Mouse (Mus musculus) forebrain, embryonic 13.5 days (tissue): Measurements from ENCODE around the gene Pdgfb. TPM values are rescaled to one million over a fixed set of nuclear protein-coding genes. Genes with fewer than 3 reads are reported as not detected.

ENCODE experiments used
- ATAC-seq: fragments of 200-750 bp; cut with Nextera tagmentation; 2 replicates; pipeline ENCODE4 v1.8.0; 2017
- H3K27ac ChIP-seq: fragments of 300-500 bp; sonication (generic); 2 replicates; pipeline ENCODE4 v1.5.1; 2015; ENCODE audit warnings: inconsistent platforms, mild to moderate bottlenecking, moderate library complexity
- H3K27me3 ChIP-seq: fragments of 300-500 bp; sonication (generic); 2 replicates; pipeline ENCODE4 v1.6.1; 2015; ENCODE audit warnings: mild to moderate bottlenecking, inconsistent platforms
- H3K36me3 ChIP-seq: fragments of 300-500 bp; sonication (generic); 2 replicates; pipeline ENCODE4 v1.6.1; 2015; ENCODE audit warnings: mild to moderate bottlenecking, inconsistent platforms; ENCODE audit not compliant: poor library complexity, severe bottlenecking
- H3K4me1 ChIP-seq: fragments of 300-500 bp; sonication (generic); 2 replicates; pipeline ENCODE4 v1.6.1; 2015; ENCODE audit warnings: inconsistent platforms
- H3K4me2 ChIP-seq: fragments of 300-500 bp; sonication (generic); 2 replicates; pipeline ENCODE4 v1.6.1; 2015; ENCODE audit warnings: inconsistent platforms, mild to moderate bottlenecking, moderate library complexity
- H3K4me3 ChIP-seq: fragments of 300-500 bp; sonication (generic); 2 replicates; pipeline ENCODE4 v1.5.1; 2015; ENCODE audit warnings: mild to moderate bottlenecking, inconsistent platforms
- H3K9ac ChIP-seq: fragments of 300-500 bp; sonication (generic); 2 replicates; pipeline ENCODE4 v1.6.1; 2015; ENCODE audit warnings: mild to moderate bottlenecking, inconsistent platforms
- H3K9me3 ChIP-seq: fragments of 300-500 bp; sonication (generic); replicated peaks from 2 replicates; pipeline ENCODE4 v1.6.1; 2016; ENCODE audit warnings: inconsistent platforms
- WGBS: fragments of 180-500 bp; shearing (Covaris S2); methylation state at CpG from one replicate; pipeline ENCODE4 v1.1.7; 2015; 5-methylcytosine and 5-hydroxymethylcytosine counted together
- polyA plus RNA-seq: library from polyadenylated mRNA; unstranded; fragments of >200 nt; fragmentation: Nextera tagmentation; extraction: Ambion mirVana; gene quantifications from 2 replicates; pipeline ENCODE4 v1.2.1, GENCODE M21; 2015

The Pdgfb gene
- 1.9 and 2.1 TPM in 2 replicates for polyA plus RNA-seq

GRCm38 (mm10) chr15:80014321-80015210 lies at the start of gene Pdgfb:
Pdgfb (minus strand) TSS chr15:80014977.
- peak within 1 kb of the TSS; percentile 97 for H3K4me2 ChIP-seq
- H3K9me3 ChIP-seq, result no peaks in the 10 kb centered on the region
- under 1% methylated on average over 60 of the region's 60 CpGs for WGBS
- peak within 1 kb of the TSS; percentile 64 for H3K9ac ChIP-seq
- no peak for ATAC-seq
- H3K27me3 ChIP-seq, result peaks cover 71% of the 10 kb centered on the region
- no peaks in the 10 kb centered on the region for H3K36me3 ChIP-seq
- peaks cover 36% of the 10 kb centered on the region for H3K4me1 ChIP-seq
- H3K27ac ChIP-seq, result no peak within 1 kb of the TSS
- H3K4me3 ChIP-seq, result peak within 1 kb of the TSS; percentile 52

GRCm38 (mm10) chr15:80062821-80063220 lies 48.0 kb upstream of the Pdgfb start:
- Histone ChIP-seq H3K27me3 (no peaks in the 10 kb centered on the region; the same call in 1 of the 2 replicates), H3K4me3 (no peak overlapping the region), H3K36me3 (no peaks in the 10 kb centered on the region), H3K4me2 (no peak overlapping the region), H3K9me3 (no peaks in the 10 kb centered on the region), H3K27ac (no peak overlapping the region), H3K9ac (no peak overlapping the region), H3K4me1 (no peaks in the 10 kb centered on the region)
- no peak for ATAC-seq
- WGBS, result 46% methylated on average over 5 of the region's 5 CpGs

- Histone ChIP-seq H3K4me2 (no peak overlapping the region), H3K4me1 (no peaks in the 10 kb centered on the region), H3K27ac (no peak overlapping the region), H3K4me3 (no peak overlapping the region), H3K9me3 (no peaks in the 10 kb centered on the region), H3K36me3 (no peaks in the 10 kb centered on the region), H3K9ac (no peak overlapping the region), H3K27me3 (no peaks in the 10 kb centered on the region; the same call in 1 of the 2 replicates)
- no peak for ATAC-seq
- WGBS, result 76% methylated on average over 6 of the region's 9 CpGs
Observed at GRCm38 (mm10) chr15:80062339-80062738, 47.6 kb upstream of the Pdgfb start.

GRCm38 (mm10) chr15:80061071-80061550 lies 46.3 kb upstream of the Pdgfb start:
- ATAC-seq, result no peak
- Histone ChIP-seq H3K36me3 (no peaks in the 10 kb centered on the region), H3K27ac (no peak overlapping the region), H3K4me3 (no peak overlapping the region), H3K4me1 (no peaks in the 10 kb centered on the region), H3K9me3 (no peaks in the 10 kb centered on the region), H3K9ac (no peak overlapping the region), H3K27me3 (no peaks in the 10 kb centered on the region; the same call in 1 of the 2 replicates), H3K4me2 (no peak overlapping the region)
- 92% methylated on average over 4 of the region's 4 CpGs for WGBS

DNA sequence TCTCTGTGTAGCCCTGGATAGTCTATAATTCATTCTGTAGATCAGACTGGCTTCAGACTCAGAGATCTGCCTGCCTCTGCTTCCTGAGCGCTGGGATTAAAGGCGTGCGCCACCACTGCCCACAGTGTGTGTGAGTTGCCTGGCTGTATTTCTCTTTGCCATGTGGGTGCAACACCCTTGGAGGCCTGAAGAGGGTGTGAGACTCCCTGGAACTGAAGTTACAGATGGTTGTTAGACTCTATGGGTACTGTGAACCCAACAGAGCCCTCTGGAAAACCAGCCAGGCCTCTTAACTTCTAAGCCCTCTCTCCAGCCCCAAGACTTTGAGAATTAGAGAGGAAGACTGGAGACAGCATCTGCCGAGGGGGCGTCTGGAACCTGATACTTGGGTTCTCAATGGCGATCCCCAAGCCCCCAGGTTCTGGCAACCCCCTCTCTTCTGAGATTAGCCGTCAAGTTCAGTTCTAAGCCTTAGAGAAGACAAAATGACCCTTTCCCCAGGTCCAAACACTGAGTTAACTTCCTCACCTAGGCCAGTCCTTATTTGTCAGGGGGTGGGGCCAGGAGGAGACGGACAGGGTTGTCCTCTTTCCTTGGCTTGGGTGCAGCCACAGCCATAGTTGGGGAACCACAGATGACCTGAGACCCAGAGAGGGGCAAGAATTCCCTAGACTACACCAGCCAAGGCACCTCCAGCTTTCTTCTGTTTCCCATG lies 45.7 kb upstream of the Pdgfb start:
- no peak overlapping the region for H3K4me3 ChIP-seq
- H3K4me2 ChIP-seq, result no peak overlapping the region
- no peaks in the 10 kb centered on the region for H3K9me3 ChIP-seq
- H3K4me1 ChIP-seq, result no peaks in the 10 kb centered on the region
- WGBS, result 92% methylated on average over 8 of the region's 8 CpGs
- no peak overlapping the region for H3K9ac ChIP-seq
- H3K36me3 ChIP-seq, result no peaks in the 10 kb centered on the region
- no peak for ATAC-seq
- no peak overlapping the region for H3K27ac ChIP-seq
- H3K27me3 ChIP-seq, result no peaks in the 10 kb centered on the region; the same call in 1 of the 2 replicates

DNA sequence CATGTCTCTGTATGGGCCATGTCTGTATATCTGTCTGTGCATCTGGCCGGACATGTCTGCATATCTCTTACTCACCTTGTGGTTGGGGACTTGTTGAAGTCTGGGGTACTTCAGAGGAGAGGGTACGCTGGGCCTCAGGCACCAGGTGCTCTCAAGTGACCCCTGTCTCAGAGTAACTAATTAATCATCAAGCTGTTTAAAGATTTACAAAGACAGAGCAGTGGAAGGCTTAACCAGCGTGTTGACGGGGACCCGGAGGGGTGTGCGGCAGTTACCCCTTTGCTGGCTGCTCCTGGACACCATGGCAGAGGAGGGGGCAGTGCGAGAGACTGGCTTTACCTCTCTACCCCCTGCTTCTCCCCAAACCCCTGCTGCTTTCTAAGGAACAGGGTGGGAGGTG lies 44.8 kb upstream of the Pdgfb start:
- H3K27ac ChIP-seq, result no peak overlapping the region
- no peak for ATAC-seq
- WGBS, result 79% methylated on average over 7 of the region's 7 CpGs
- no peaks in the 10 kb centered on the region for H3K27me3 ChIP-seq
- no peaks in the 10 kb centered on the region for H3K4me1 ChIP-seq
- no peak overlapping the region for H3K9ac ChIP-seq
- no peak overlapping the region for H3K4me3 ChIP-seq
- no peak overlapping the region for H3K4me2 ChIP-seq
- no peaks in the 10 kb centered on the region for H3K9me3 ChIP-seq
- no peaks in the 10 kb centered on the region for H3K36me3 ChIP-seq

DNA sequence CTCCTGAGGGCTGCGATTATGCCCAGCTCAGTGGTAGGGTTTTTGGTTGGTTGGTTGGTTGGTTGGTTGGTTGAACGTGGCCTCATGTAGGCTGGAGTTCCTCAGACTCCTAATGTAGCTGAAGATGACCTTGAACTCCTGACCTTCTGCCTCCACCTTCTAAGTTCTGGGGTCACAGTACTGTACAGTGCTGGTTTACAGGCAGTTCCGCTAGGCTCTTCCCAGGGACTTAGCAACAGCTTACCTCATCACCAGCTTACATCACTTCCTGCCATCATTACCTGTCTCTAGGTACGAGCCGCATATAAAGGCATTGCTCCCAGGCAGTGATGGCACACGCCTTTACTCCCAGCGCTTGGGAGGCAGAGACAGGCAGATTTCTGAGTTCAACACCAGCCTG lies 43.4 kb upstream of the Pdgfb start:
- Histone ChIP-seq H3K27ac (no peak overlapping the region), H3K27me3 (no peaks in the 10 kb centered on the region), H3K36me3 (no peaks in the 10 kb centered on the region), H3K9me3 (no peaks in the 10 kb centered on the region), H3K4me2 (no peak overlapping the region), H3K9ac (no peak overlapping the region), H3K4me1 (no peaks in the 10 kb centered on the region), H3K4me3 (no peak overlapping the region)
- no peak for ATAC-seq
- 88% methylated on average over 7 of the region's 7 CpGs for whole genome bisulfite sequencing

GRCm38 (mm10) chr15:80054034-80054710 lies 39.4 kb upstream of the Pdgfb start:
- no peak overlapping the region for H3K4me2 ChIP-seq
- H3K4me3 ChIP-seq, result no peak overlapping the region
- H3K9ac ChIP-seq, result no peak overlapping the region
- WGBS, result 89% methylated on average over 7 of the region's 7 CpGs
- H3K36me3 ChIP-seq, result no peaks in the 10 kb centered on the region
- H3K27me3 ChIP-seq, result no peaks in the 10 kb centered on the region
- ATAC-seq, result no peak
- no peaks in the 10 kb centered on the region for H3K4me1 ChIP-seq
- no peaks in the 10 kb centered on the region for H3K9me3 ChIP-seq
- H3K27ac ChIP-seq, result no peak overlapping the region

GRCm38 (mm10) chr15:80053381-80054033 lies 38.7 kb upstream of the Pdgfb start:
- Histone ChIP-seq H3K9ac (no peak overlapping the region), H3K9me3 (no peaks in the 10 kb centered on the region), H3K27me3 (no peaks in the 10 kb centered on the region), H3K4me2 (no peak overlapping the region), H3K36me3 (no peaks in the 10 kb centered on the region), H3K27ac (no peak overlapping the region), H3K4me1 (no peaks in the 10 kb centered on the region), H3K4me3 (no peak overlapping the region)
- 63% methylated on average over 8 of the region's 8 CpGs for WGBS
- no peak for ATAC-seq

GRCm38 (mm10) chr15:80051782-80052181 lies 37.0 kb upstream of the Pdgfb start:
- no peaks in the 10 kb centered on the region for H3K27me3 ChIP-seq
- H3K4me1 ChIP-seq, result no peaks in the 10 kb centered on the region
- no peaks in the 10 kb centered on the region for H3K36me3 ChIP-seq
- no peak for ATAC-seq
- no peak overlapping the region for H3K9ac ChIP-seq
- no peak overlapping the region for H3K4me2 ChIP-seq
- no peak overlapping the region for H3K27ac ChIP-seq
- WGBS, result 87% methylated on average over 9 of the region's 9 CpGs
- H3K4me3 ChIP-seq, result no peak overlapping the region
- H3K9me3 ChIP-seq, result no peaks in the 10 kb centered on the region

DNA sequence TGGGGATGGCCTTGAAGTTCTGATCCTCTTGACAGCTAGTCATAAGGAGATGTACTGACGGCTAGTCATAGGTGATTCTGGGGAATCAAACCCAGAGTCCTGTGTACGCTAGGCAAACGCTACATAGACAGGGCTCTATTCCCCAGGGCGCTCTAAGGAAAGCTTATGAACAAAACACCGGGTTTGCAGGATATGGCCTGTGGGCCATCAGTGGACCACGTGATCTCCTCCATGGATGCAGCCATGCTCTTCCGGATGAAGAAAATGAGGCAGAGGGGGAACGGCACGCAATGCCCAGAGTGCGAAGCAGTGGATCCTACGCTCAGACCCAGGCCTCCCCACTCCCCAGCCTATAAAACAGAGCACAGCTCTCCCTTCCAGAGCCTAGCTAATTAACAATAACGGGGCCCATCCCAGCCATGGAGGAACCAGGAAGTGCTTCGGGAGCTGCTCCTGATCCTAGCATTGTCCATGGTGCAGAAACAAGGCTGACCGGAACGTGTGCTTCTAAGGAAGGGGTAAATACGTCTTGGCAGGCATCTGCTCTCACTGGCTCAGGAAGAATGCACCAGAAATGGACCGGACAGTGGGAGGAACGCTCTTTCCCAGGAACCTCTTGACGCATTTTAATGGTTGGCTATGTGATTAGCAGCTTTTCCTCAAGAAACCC lies 36.5 kb upstream of the Pdgfb start:
- 80% methylated on average over 19 of the region's 19 CpGs for WGBS
- no peaks in the 10 kb centered on the region for H3K9me3 ChIP-seq

More for the DNA sequence above, 36.5 kb upstream of the Pdgfb start:
- no peak overlapping the region for H3K27ac ChIP-seq
- ATAC-seq, result no peak
- no peaks in the 10 kb centered on the region for H3K36me3 ChIP-seq
- no peak overlapping the region for H3K4me2 ChIP-seq
- no peak overlapping the region for H3K9ac ChIP-seq
- H3K4me1 ChIP-seq, result no peaks in the 10 kb centered on the region
- H3K27me3 ChIP-seq, result no peaks in the 10 kb centered on the region
- no peak overlapping the region for H3K4me3 ChIP-seq
